Mouse (Mus musculus) ES-Bruce4 (cell line): ENCODE data around the gene Vwa5b1. TPM values are rescaled to one million over a fixed set of nuclear protein-coding genes. Genes with fewer than 3 reads are reported as not detected.

Source experiments
- H3K27ac ChIP-seq: 2 replicates; pipeline ENCODE4 v1.5.1; 2012; ENCODE audit warnings: low read length, inconsistent platforms; ENCODE audit not compliant: insufficient read depth
- H3K27me3 ChIP-seq: 2 replicates; pipeline ENCODE4 v1.6.1; 2012; ENCODE audit warnings: mild to moderate bottlenecking, low read length, inconsistent platforms; ENCODE audit not compliant: control insufficient read depth, poor library complexity, insufficient read depth, severe bottlenecking
- H3K36me3 ChIP-seq: 2 replicates; pipeline ENCODE4 v1.6.1; 2012; ENCODE audit warnings: inconsistent platforms, mild to moderate bottlenecking, low read length, moderate library complexity; ENCODE audit not compliant: control insufficient read depth, poor library complexity, insufficient read depth, severe bottlenecking
- H3K4me1 ChIP-seq: one replicate; pipeline ENCODE4 v1.8.1; 2011; ENCODE audit warnings: low read length; ENCODE audit not compliant: control insufficient read depth, insufficient read depth
- H3K4me3 ChIP-seq: 2 replicates; pipeline ENCODE4 v1.5.1; 2011; ENCODE audit warnings: low read depth, mild to moderate bottlenecking, low read length
- H3K9ac ChIP-seq: 2 replicates; pipeline ENCODE4 v1.6.1; 2012; ENCODE audit warnings: low read depth, mild to moderate bottlenecking, inconsistent platforms; ENCODE audit not compliant: poor library complexity, severe bottlenecking
- H3K9me3 ChIP-seq: replicated peaks from 2 replicates; pipeline ENCODE4 v1.6.1; 2012; ENCODE audit warnings: mild to moderate bottlenecking, low read length, inconsistent platforms; ENCODE audit not compliant: control insufficient read depth, poor library complexity, insufficient read depth, severe bottlenecking
- CTCF ChIP-seq: IDR thresholded peaks from one replicate; pipeline ENCODE4 v1.8.1; 2011; ENCODE audit warnings: low read depth, low read length
- EP300 ChIP-seq: IDR thresholded peaks from 2 replicates; pipeline ENCODE4 v1.6.1; 2011; ENCODE audit warnings: low read depth, low read length; ENCODE audit not compliant: insufficient read depth
- POLR2A ChIP-seq: IDR thresholded peaks from one replicate; pipeline ENCODE4 v1.8.1; 2011; ENCODE audit warnings: low read length; ENCODE audit not compliant: insufficient read depth
- polyA plus RNA-seq: library from polyadenylated mRNA; stranded (reverse); fragments of >200 nt; gene quantifications from 2 replicates; pipeline ENCODE4 v1.2.4, GENCODE M21; 2011; ENCODE audit warnings: low read depth; ENCODE audit not compliant: missing spikeins, insufficient read depth, insufficient read length

The Vwa5b1 gene
- polyA plus RNA-seq, 1 experiment = not detected

DNA sequence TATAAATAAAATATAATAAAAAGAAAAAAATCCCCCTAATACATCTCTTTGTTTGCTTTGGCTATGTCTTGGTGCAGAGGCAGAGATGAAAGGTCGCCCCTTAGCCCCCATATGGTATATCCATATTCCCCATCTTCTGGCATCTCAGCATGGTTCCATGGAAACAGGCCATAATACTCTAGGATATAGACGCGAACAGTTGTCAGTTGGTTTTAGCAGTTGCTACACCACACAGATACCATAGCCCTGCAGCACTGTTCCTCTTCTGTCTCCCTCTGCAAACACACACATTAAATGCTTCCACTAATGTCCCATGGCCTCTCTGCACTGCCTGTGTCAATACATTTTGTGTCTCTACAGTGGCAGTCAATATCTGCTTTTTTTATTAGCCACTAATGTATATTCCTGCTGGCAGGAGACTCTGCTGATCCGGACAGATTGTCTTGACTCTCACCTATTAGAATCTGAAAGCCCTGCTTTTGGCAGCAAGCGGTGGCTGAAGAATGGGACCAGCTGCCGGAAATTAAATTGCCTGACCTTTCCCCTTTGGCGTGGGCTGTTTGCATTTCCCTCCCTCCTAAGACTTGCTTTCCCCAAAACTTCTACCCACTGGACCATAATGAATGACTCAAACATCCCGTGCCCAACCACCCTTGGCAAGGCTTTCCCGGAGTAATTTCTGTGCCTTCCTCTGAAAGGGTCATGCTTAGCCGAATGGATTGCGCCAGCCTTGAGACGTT is 39.1 kb downstream of the Vwa5b1 start:
- no peaks in the 10 kb centered on the region for H3K36me3 ChIP-seq
- H3K27ac ChIP-seq = no peak overlapping the region
- H3K9ac ChIP-seq = no peak overlapping the region
- no peak for TF ChIP-seq CTCF
- TF ChIP-seq POLR2A = no peak
- no peak for TF ChIP-seq EP300
- H3K9me3 ChIP-seq = no peaks in the 10 kb centered on the region
- H3K27me3 ChIP-seq = no peaks in the 10 kb centered on the region
- H3K4me3 ChIP-seq = no peak overlapping the region
- peaks cover 3% of the 10 kb centered on the region for H3K4me1 ChIP-seq

DNA sequence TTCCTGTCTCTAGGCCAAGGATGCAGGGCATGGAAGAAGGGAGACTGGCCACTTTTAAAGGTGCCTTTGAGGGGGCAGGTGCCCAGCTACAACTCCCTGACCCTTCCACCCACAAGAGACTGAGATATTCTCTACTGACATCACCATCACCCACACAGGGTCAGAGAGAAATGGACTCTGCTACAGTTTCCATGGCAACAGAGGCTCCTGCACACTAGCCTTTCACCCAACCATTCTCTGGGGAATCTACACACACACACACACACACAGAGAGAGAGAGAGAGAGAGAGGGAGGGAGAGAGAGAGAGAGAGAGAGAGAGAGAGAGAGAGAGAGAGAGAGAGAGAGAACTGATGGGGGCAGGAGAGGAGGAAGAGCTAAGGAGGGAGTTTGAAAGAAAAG is 50.7 kb downstream of the Vwa5b1 start:
- Histone ChIP-seq H3K27me3 (no peaks in the 10 kb centered on the region), H3K9ac (no peak overlapping the region), H3K4me1 (no peaks in the 10 kb centered on the region), H3K36me3 (no peaks in the 10 kb centered on the region), H3K27ac (no peak overlapping the region), H3K4me3 (no peak overlapping the region), H3K9me3 (no peaks in the 10 kb centered on the region)
- TF ChIP-seq POLR2A (no peak), CTCF (no peak), EP300 (no peak)

DNA sequence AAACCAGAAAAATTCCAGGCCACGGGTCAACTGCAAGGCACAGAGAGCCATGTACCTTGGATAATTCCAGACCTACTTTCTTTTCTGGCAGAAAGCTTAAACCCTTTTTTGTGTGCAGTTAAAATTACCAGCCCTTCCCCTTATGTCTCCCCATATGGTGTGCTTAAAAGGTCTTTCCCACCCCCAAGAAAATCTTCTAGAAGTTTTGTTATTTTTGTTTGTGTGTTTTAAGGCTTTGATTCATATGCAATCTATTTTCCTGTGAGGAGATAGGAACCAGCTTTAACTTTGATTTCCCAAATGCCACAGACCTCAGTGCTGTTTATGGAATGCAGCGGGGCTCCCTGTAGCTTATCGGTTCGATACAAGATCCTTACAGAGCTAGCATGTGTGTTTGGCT is 53.2 kb downstream of the Vwa5b1 start:
- Histone ChIP-seq H3K27me3 (no peaks in the 10 kb centered on the region), H3K9me3 (no peaks in the 10 kb centered on the region), H3K36me3 (no peaks in the 10 kb centered on the region), H3K4me3 (no peak overlapping the region), H3K27ac (no peak overlapping the region), H3K9ac (no peak overlapping the region), H3K4me1 (no peaks in the 10 kb centered on the region)
- TF ChIP-seq POLR2A = no peak
- no peak for TF ChIP-seq CTCF
- no peak for TF ChIP-seq EP300

DNA sequence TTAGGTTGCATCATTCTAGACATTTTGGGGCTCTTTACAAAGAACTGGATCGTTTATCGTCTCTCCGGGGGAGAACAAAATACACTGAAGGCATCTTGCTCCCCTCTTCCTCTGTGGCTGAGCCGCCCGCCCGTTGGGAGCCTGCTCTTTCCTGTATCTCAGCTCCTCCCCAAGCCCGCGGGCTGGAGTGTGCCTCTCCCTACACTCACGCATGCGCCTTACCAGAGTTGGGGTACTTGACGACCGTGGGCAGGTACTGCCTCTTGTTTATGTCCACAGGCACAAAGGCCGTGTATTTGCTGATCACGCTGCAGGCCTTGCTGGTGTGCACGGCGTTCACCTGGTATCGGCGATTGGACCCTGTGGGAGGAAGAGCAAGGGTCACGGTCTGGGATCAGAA is 57.3 kb downstream of the Vwa5b1 start:
- H3K36me3 ChIP-seq = no peaks in the 10 kb centered on the region
- no peak overlapping the region for H3K4me3 ChIP-seq
- no peaks in the 10 kb centered on the region for H3K9me3 ChIP-seq
- no peak overlapping the region for H3K9ac ChIP-seq
- H3K27me3 ChIP-seq = no peaks in the 10 kb centered on the region
- no peak overlapping the region for H3K27ac ChIP-seq
- TF ChIP-seq CTCF = no peak
- no peak for TF ChIP-seq POLR2A
- TF ChIP-seq EP300 = no peak
- no peaks in the 10 kb centered on the region for H3K4me1 ChIP-seq

DNA sequence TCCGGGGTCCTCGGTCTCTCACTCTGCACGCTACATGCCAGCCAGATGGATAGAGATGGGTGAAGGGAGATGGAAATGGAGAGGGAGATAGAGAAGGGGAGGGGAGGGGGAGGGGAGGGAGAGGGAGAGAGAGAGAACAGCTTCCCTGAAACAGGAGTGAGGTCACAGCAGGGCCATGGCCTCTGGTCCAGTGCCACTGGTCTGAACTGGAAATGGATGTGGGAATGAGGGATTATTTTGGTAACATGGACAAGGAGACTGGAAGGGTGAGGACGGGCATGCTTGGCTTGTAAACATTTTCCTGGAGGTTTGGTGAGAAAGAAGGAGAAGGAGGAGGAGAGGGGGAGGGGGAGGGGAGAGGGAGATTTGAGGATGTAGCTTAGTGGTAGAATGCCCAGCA is 59.0 kb downstream of the Vwa5b1 start:
- H3K27me3 ChIP-seq = no peaks in the 10 kb centered on the region

DNA sequence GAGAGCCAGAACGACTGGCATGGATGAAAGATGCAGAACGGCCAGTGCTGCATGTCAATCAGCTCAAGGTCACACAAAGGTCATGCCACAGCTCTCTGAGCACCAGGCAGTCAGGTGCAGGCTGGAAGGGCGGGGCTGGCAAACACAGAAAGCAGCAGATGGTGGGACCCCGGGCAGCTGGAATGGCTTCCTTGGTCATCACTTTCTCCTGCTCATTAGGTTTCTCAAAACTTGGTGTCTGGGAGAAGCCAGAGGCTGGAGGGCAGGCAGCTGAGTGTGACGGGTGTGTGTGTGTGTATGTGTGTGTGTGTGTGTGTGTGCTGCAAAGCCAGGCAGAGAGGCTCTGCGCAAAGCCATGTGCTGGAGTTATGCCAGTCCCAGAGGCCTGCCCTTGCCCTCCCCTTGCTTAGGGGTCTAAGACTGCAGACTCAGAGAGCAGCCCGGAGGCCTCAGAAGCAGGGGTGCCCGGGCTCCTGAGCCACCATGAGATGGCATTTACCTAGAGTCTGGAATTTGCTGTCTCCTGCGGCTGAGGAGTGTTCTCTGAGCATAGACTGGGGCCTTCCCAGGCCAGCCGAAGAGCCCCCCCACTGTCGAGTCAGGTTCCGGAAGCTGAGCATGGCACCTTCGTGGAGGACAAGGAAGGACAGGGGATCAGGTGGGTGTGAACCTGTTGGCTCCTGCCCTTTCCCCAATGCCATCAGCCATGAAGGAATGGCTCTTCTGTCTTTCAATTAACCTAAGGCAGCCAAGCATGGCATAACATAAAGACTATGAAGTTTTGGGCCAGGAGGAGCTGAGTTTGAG is 60.7 kb downstream of the Vwa5b1 start:
- Histone ChIP-seq H3K9ac (no peak overlapping the region), H3K9me3 (no peaks in the 10 kb centered on the region), H3K4me1 (no peaks in the 10 kb centered on the region), H3K27ac (no peak overlapping the region), H3K36me3 (no peaks in the 10 kb centered on the region), H3K4me3 (no peak overlapping the region), H3K27me3 (no peaks in the 10 kb centered on the region)
- TF ChIP-seq CTCF (no peak), POLR2A (no peak), EP300 (no peak)

More for the DNA sequence above, 59.0 kb downstream of the Vwa5b1 start:
- H3K4me1 ChIP-seq = no peaks in the 10 kb centered on the region
- no peaks in the 10 kb centered on the region for H3K9me3 ChIP-seq
- H3K27ac ChIP-seq = no peak overlapping the region
- no peaks in the 10 kb centered on the region for H3K36me3 ChIP-seq
- H3K9ac ChIP-seq = no peak overlapping the region
- no peak overlapping the region for H3K4me3 ChIP-seq
- no peak for TF ChIP-seq POLR2A
- TF ChIP-seq CTCF = no peak
- TF ChIP-seq EP300 = no peak
